Mouse (Mus musculus) C2C12 (cell line): ENCODE measurements at regions not wholly inside any gene's neighbourhood (a gene's known extent, or its start where the extent isn't known, plus 50 kb on each side); places are given as distances from the start of the nearest gene placed in this dataset.

Source experiments
- H3K27me3 ChIP-seq: one replicate; pipeline ENCODE4 v1.6.1; 2011; ENCODE audit not compliant: control insufficient read depth, insufficient read depth, insufficient read length
- H3K36me3 ChIP-seq: one replicate; pipeline ENCODE4 v1.6.1; 2011; ENCODE audit not compliant: control insufficient read depth, insufficient read depth
- H3K4me3 ChIP-seq: one replicate; pipeline ENCODE4 v1.5.1; 2011; ENCODE audit warnings: mild to moderate bottlenecking, control low read depth; ENCODE audit not compliant: poor library complexity, insufficient read depth, severe bottlenecking
- H3K79me2 ChIP-seq: one replicate; pipeline ENCODE4 v1.6.1; 2011; ENCODE audit not compliant: control insufficient read depth, insufficient read depth
- H3K79me3 ChIP-seq: one replicate; pipeline ENCODE4 v1.6.1; 2011; ENCODE audit warnings: low read depth, control low read depth
- H3ac ChIP-seq: one replicate; pipeline ENCODE3; 2011; ENCODE audit warnings: low read depth; ENCODE audit not compliant: control insufficient read depth, insufficient read length
- CEBPB ChIP-seq: IDR thresholded peaks from one replicate; pipeline ENCODE4 v1.6.1; 2011; ENCODE audit warnings: low read depth, mild to moderate bottlenecking, control low read depth, moderate library complexity
- CTCF ChIP-seq: IDR thresholded peaks from one replicate; pipeline ENCODE4 v1.5.1; 2011; ENCODE audit not compliant: control insufficient read depth, insufficient read depth, insufficient read length
- FOSL1 ChIP-seq: IDR thresholded peaks from one replicate; pipeline ENCODE4 v1.8.0; 2011; ENCODE audit warnings: mild to moderate bottlenecking, low read length; ENCODE audit not compliant: poor library complexity, insufficient read depth, severe bottlenecking
- MAX ChIP-seq: IDR thresholded peaks from one replicate; pipeline ENCODE4 v1.6.1; 2011; ENCODE audit warnings: mild to moderate bottlenecking, control low read depth
- MYOD1 ChIP-seq: IDR thresholded peaks from one replicate; pipeline ENCODE4 v1.6.1; 2011; ENCODE audit warnings: low read depth; ENCODE audit not compliant: control insufficient read depth, insufficient read length
- MYOG ChIP-seq: IDR thresholded peaks from one replicate; pipeline ENCODE4 v1.6.1; 2011; ENCODE audit not compliant: control insufficient read depth, insufficient read length; ENCODE audit errors: extremely low read depth
- USF1 ChIP-seq: IDR thresholded peaks from one replicate; pipeline ENCODE4 v1.6.1; 2011; ENCODE audit warnings: low read depth, mild to moderate bottlenecking, control low read depth, moderate library complexity

- Histone ChIP-seq H3K27me3 (no peaks in the 10 kb centered on the region), H3K79me2 (no peaks in the 10 kb centered on the region), H3K79me3 (no peaks in the 10 kb centered on the region), H3ac (no peak overlapping the region), H3K4me3 (no peak overlapping the region), H3K36me3 (no peaks in the 10 kb centered on the region)
- TF ChIP-seq CEBPB (no peak), MYOG (no peak), CTCF (no peak), MAX (no peak), FOSL1 (no peak), MYOD1 (no peak), USF1 (no peak)
Observed at GRCm38 (mm10) chr10:112982697-112983096, 53.9 kb upstream of the Atxn7l3b start.
